Mouse (Mus musculus) heart, adult 2 months (tissue): ENCODE measurements around the gene Catsperd.

Source experiments
- CTCF ChIP-seq: fragments of 200-600 bp; IDR thresholded peaks from 2 replicates; pipeline ENCODE4 v1.8.1; 2022; ENCODE audit warnings: antibody characterized with exemption, mild to moderate bottlenecking, moderate library complexity
- EP300 ChIP-seq: fragments of 200-500 bp; IDR thresholded peaks from 2 replicates; pipeline ENCODE4 v1.6.1; 2011; ENCODE audit warnings: low read depth, low read length, control low read depth; ENCODE audit not compliant: insufficient read depth
- POLR2A ChIP-seq: fragments of 200-500 bp; IDR thresholded peaks from 2 replicates; pipeline ENCODE4 v1.6.1; 2011; ENCODE audit warnings: mild to moderate bottlenecking, low read depth, low read length, control low read depth; ENCODE audit not compliant: insufficient read depth

DNA sequence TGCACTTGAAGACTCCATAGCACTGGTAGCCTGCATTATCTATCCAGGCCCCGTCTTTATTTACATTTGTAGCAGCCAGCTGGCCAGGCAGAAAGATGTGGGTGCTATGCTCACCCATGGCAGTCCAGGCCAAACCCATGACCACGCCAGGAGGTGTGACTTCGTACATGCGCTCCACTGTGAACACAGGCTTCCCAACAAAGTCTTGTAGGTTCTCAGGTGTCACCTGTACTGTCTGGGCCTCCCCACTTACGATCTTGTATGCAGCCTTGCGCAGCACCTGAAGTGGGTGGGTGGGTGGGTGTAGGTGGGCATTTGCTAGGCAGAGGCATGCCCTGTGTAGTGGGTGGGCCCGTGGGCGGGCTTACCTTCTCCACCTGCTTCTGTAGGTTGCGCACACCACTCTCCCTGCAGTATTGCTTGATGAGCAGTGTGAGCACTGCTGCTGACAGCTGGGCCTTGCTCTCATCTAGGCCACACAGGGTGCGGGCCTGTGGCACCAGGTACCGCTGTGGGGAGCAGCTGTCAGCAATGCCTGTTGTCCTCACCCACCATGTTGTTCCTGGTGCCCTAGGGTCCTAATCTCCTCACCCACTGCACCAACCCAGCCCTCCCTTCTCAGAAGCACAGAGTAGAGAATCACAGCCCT lies 12.7 kb upstream of the Catsperd start:
- TF ChIP-seq POLR2A (no peak), CTCF (no peak), EP300 (no peak)
